Mouse (Mus musculus): ENCODE results near the gene Map2k5.

GRCm38 (mm10) chr9:63314126-63314525 is 63.6 kb downstream of the Map2k5 start:
- TF ChIP-seq CTCF (IDR thresholded peaks at IDR 0.05; ENCODE audit: extremely low read depth, insufficient read depth, low read length), result no peak
- TF ChIP-seq POLR2A (IDR thresholded peaks at IDR 0.05; ENCODE audit: extremely low read depth, insufficient read depth, low read length), result no peak

Measured in cortical plate, adult 2 months (tissue).